Mouse (Mus musculus): ENCODE data around the gene Tmem240. TPM values are rescaled to one million over a fixed set of nuclear protein-coding genes. Genes with fewer than 3 reads are reported as not detected.
A peak's percentile ranks its signal among the peaks of the same experiment; 100 is the strongest.

The Tmem240 gene
- polyA plus RNA-seq, 1 experiment from 2014 or later = 7.5 TPM

DNA sequence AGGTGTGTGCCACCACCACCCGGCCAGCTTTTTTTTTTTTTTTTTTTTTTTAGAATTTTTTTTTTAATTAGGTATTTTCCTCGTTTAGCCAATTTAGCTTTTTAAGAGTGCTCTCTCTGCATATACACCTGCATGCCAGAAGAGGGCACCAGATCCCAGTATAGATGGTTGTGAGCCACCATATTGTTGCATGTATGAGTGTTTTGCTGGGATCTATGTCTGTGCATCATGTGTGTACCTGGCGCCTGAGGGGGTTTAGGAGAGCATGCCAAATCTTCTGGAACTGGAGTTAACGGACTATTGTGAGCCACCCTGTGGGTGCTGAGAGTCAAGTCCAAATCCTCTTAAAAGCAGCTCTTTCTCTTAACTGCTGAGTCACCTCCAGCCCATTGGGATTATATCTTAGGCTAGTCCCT is 12.9 kb upstream of the Tmem240 start:
- no peak overlapping the region for H3K9ac ChIP-seq (replicated peaks; ENCODE audit: low read length)
- no peaks in the 10 kb centered on the region for H3K4me1 ChIP-seq (ENCODE audit: control insufficient read depth, insufficient read depth, low read length)
- DNase-seq = peak; percentile 61
- H3K9me3 ChIP-seq (ENCODE audit: control insufficient read depth, low read length) = no peaks in the 10 kb centered on the region
- WGBS = 59% methylated on average over 4 of the region's 4 CpGs
- no peak overlapping the region for H3K4me3 ChIP-seq (replicated peaks; ENCODE audit: low read depth, low read length)
- H3K27me3 ChIP-seq (ENCODE audit: control insufficient read depth, insufficient read depth, low read length) = no peaks in the 10 kb centered on the region
- no peak for ATAC-seq (ENCODE audit: low FRiP score, low TSS enrichment)
- no peak overlapping the region for H3K4me2 ChIP-seq (ENCODE audit: low read length)
- H3K36me3 ChIP-seq (ENCODE audit: control insufficient read depth, insufficient read depth, low read length) = peaks cover 27% of the 10 kb centered on the region
- no peak overlapping the region for H3K27ac ChIP-seq (replicated peaks; ENCODE audit: low read depth, low read length)

DNA sequence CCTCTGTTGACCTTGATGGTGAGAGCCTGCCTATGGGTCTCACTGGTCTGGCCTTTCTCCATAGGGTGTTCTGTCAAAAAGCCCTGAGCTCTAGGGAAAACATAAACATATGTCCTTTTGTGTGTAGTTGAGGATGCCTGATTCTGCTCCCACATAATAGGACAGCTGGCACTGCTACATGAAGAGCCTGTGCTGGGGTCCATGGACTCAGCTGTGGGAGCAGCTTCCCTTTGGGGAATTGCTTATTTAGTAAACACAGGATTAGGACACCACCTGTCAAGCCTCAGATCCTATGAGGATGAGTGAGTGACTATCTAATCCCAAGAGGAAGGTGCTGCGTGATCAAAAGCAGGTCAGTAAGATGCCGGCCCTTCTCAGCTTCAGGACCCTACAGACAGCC is 6.6 kb upstream of the Tmem240 start:
- H3K27ac ChIP-seq (replicated peaks; ENCODE audit: low read depth, low read length) = 0 out of 2 replicates have a peak overlapping the region, but pooled peaks have one; percentile 32
- H3K36me3 ChIP-seq (ENCODE audit: control insufficient read depth, insufficient read depth, low read length) = peaks cover 26% of the 10 kb centered on the region; the same call in 1 of the 2 replicates
- no peak for DNase-seq
- H3K9me3 ChIP-seq (ENCODE audit: control insufficient read depth, low read length) = no peaks in the 10 kb centered on the region
- H3K4me3 ChIP-seq (replicated peaks; ENCODE audit: low read depth, low read length) = no peak overlapping the region
- H3K9ac ChIP-seq (replicated peaks; ENCODE audit: low read length) = no peak overlapping the region
- no peak for ATAC-seq (ENCODE audit: low FRiP score, low TSS enrichment)
- H3K4me1 ChIP-seq (ENCODE audit: control insufficient read depth, insufficient read depth, low read length) = no peaks in the 10 kb centered on the region
- no peaks in the 10 kb centered on the region for H3K27me3 ChIP-seq (ENCODE audit: control insufficient read depth, insufficient read depth, low read length)
- WGBS = 46% methylated on average over 2 of the region's 2 CpGs
- H3K4me2 ChIP-seq (ENCODE audit: low read length) = no peak overlapping the region

DNA sequence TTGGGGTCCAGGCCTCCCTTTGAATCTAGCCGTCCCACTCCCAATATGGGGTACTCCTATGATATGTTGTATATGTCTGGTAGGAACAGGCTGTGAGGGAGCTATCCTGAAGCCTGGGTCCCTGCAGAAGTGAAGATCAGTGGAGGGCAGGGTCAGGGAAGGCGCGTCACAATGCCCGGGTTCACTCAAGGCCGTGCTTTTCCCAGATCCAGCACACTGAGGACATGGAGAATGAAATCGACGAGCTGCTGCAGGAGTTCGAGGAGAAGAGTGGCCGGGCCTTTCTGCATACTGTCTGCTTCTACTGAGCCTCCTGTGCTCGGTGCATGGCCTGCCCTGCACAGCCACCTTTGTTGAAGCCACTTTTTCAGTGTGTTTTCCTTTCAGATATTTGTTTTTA is 1.3 kb upstream of the Tmem240 start:
- no peak overlapping the region for H3K4me3 ChIP-seq (replicated peaks; ENCODE audit: low read depth, low read length)
- H3K27ac ChIP-seq (replicated peaks; ENCODE audit: low read depth, low read length) = no peak overlapping the region
- peaks cover 31% of the 10 kb centered on the region for H3K36me3 ChIP-seq (ENCODE audit: control insufficient read depth, insufficient read depth, low read length)
- DNase-seq (no peak), ATAC-seq (ENCODE audit: low FRiP score, low TSS enrichment) (no peak)
- H3K27me3 ChIP-seq (ENCODE audit: control insufficient read depth, insufficient read depth, low read length) = no peaks in the 10 kb centered on the region
- 90% methylated on average over 10 of the region's 10 CpGs for WGBS
- H3K9ac ChIP-seq (replicated peaks; ENCODE audit: low read length) = no peak overlapping the region; the same call in 1 of the 2 replicates
- peaks cover 18% of the 10 kb centered on the region for H3K4me1 ChIP-seq (ENCODE audit: control insufficient read depth, insufficient read depth, low read length)
- no peaks in the 10 kb centered on the region for H3K9me3 ChIP-seq (ENCODE audit: control insufficient read depth, low read length)
- no peak overlapping the region; the same call in 1 of the 2 replicates for H3K4me2 ChIP-seq (ENCODE audit: low read length)

DNA sequence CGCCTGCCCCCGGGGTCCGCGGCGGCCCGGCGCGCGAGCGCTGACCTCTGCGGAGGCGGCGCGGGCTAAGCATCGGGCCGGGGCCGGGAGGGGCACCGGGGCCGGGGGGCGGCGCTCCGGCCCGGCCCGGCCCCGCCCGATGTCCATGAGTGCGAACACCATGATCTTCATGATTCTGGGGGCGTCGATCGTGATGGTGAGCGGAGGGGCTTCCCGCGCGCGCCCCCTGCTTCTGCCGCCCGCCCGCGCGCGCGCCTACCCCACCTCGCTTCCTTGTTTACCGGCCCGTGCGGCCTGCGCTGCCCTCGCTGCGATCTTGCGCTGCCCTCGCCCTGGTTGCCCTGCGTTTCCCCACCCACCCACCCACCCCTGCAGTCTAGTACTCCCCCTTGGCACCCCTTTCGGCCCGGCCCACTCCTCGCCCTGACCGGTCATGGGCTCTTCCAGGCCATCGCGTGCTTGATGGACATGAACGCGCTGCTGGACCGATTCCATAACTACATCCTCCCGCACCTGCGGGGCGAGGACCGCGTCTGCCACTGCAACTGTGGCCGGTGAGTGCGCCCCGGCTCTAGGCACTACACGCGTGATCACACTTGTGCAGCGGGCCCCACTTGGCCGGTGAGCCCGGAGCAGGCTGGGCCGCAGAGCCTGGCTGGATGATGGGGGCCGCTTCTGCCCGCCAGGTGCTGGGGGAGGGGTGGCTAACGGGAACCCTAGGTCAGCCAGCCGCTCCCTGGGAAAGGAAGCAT is 527 bp downstream of the Tmem240 start:
- Histone ChIP-seq H3K9ac (replicated peaks; ENCODE audit: low read length) (peak overlapping the region; percentile 91), H3K4me2 (ENCODE audit: low read length) (peak overlapping the region; percentile 91), H3K27me3 (ENCODE audit: control insufficient read depth, insufficient read depth, low read length) (no peaks in the 10 kb centered on the region), H3K36me3 (ENCODE audit: control insufficient read depth, insufficient read depth, low read length) (peaks cover 47% of the 10 kb centered on the region), H3K4me1 (ENCODE audit: control insufficient read depth, insufficient read depth, low read length) (peaks cover 18% of the 10 kb centered on the region), H3K4me3 (replicated peaks; ENCODE audit: low read depth, low read length) (peak overlapping the region; percentile 75), H3K27ac (replicated peaks; ENCODE audit: low read depth, low read length) (peak overlapping the region; percentile 97), H3K9me3 (ENCODE audit: control insufficient read depth, low read length) (no peaks in the 10 kb centered on the region)
- peak; percentile 76 for DNase-seq
- peak; percentile 78 for ATAC-seq (ENCODE audit: low FRiP score, low TSS enrichment)
- WGBS = 2% methylated on average over 60 of the region's 79 CpGs

DNA sequence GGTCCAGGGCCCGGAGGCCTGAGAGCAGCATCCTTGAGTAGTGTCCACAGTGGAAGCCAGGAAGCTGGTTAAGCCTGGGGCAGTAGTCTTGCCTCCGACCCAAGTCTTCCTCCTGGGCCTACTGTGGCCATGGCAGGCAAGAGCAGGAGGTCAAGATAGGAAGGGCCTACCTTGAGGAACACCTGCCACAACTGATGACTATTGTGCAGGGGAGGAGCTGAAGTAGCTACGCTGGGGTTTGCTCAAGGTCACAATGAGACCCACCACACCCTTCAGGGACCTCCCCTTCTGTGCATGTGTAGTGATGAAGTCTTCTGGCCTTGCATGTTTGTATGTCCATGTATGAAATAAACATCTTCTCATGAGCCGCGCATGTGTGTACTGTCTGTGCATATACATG is 1.2 kb downstream of the Tmem240 start:
- H3K4me3 ChIP-seq (replicated peaks; ENCODE audit: low read depth, low read length) = peak overlapping the region; percentile 75
- peak overlapping the region; percentile 97 for H3K27ac ChIP-seq (replicated peaks; ENCODE audit: low read depth, low read length)
- DNase-seq (peak; percentile 6), ATAC-seq (ENCODE audit: low FRiP score, low TSS enrichment) (no peak)
- peaks cover 54% of the 10 kb centered on the region for H3K36me3 ChIP-seq (ENCODE audit: control insufficient read depth, insufficient read depth, low read length)
- no peaks in the 10 kb centered on the region for H3K27me3 ChIP-seq (ENCODE audit: control insufficient read depth, insufficient read depth, low read length)
- peak overlapping the region; percentile 91 for H3K4me2 ChIP-seq (ENCODE audit: low read length)
- H3K4me1 ChIP-seq (ENCODE audit: control insufficient read depth, insufficient read depth, low read length) = peaks cover 18% of the 10 kb centered on the region
- H3K9me3 ChIP-seq (ENCODE audit: control insufficient read depth, low read length) = no peaks in the 10 kb centered on the region
- H3K9ac ChIP-seq (replicated peaks; ENCODE audit: low read length) = peak overlapping the region; percentile 91
- 68% methylated on average over 5 of the region's 5 CpGs for WGBS

DNA sequence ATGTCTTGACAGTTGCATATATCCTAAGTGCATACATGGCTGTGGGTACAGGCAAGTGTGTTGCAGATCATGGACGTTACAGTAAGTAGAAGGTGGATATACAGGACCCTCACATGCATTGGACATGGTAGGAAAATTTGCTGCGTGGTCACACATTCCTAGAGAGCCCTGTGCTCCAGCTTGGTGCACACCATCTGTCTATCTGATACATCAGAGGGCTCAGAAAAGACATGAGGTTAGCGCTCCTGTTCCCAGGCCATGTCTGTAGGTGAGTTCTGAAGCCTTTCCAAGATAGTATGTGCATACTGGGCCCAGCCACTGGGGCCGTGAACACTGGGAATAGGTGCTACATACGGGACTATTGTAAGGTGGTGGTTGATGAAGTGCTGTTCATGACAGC is 1.8 kb downstream of the Tmem240 start:
- Histone ChIP-seq H3K4me2 (ENCODE audit: low read length) (peak overlapping the region; percentile 91), H3K9me3 (ENCODE audit: control insufficient read depth, low read length) (no peaks in the 10 kb centered on the region), H3K4me1 (ENCODE audit: control insufficient read depth, insufficient read depth, low read length) (peaks cover 18% of the 10 kb centered on the region), H3K4me3 (replicated peaks; ENCODE audit: low read depth, low read length) (0 out of 2 replicates have a peak overlapping the region, but pooled peaks have one; percentile 75), H3K36me3 (ENCODE audit: control insufficient read depth, insufficient read depth, low read length) (peaks cover 56% of the 10 kb centered on the region), H3K9ac (replicated peaks; ENCODE audit: low read length) (no peak overlapping the region), H3K27me3 (ENCODE audit: control insufficient read depth, insufficient read depth, low read length) (no peaks in the 10 kb centered on the region), H3K27ac (replicated peaks; ENCODE audit: low read depth, low read length) (no peak overlapping the region)
- 92% methylated on average over 5 of the region's 5 CpGs for WGBS
- DNase-seq = no peak
- no peak for ATAC-seq (ENCODE audit: low FRiP score, low TSS enrichment)

DNA sequence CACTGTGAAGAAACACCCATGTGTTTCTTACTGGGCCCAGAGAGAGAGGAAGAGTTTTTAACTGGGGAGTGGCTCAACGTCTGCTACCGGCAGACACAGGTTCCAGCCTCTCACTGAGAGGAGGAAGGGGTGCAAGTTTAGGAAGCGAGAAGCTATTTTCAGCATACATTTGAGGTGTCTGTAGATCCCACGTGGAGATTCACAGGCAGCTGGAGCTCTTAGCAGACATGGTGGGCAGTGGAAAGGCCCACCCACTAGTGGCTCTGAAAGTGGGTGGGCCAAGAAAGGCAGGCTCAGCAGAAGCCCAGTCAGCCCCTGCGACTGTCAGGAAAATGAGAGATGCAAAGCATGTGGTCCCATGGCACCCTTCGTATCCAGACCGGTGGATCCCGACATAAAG is 3.7 kb downstream of the Tmem240 start:
- DNase-seq = no peak
- 74% methylated on average over 8 of the region's 8 CpGs for WGBS
- no peak overlapping the region for H3K9ac ChIP-seq (replicated peaks; ENCODE audit: low read length)
- no peak for ATAC-seq (ENCODE audit: low FRiP score, low TSS enrichment)
- H3K4me3 ChIP-seq (replicated peaks; ENCODE audit: low read depth, low read length) = no peak overlapping the region
- H3K4me2 ChIP-seq (ENCODE audit: low read length) = no peak overlapping the region
- peaks cover 65% of the 10 kb centered on the region for H3K36me3 ChIP-seq (ENCODE audit: control insufficient read depth, insufficient read depth, low read length)
- no peak overlapping the region for H3K27ac ChIP-seq (replicated peaks; ENCODE audit: low read depth, low read length)
- no peaks in the 10 kb centered on the region for H3K9me3 ChIP-seq (ENCODE audit: control insufficient read depth, low read length)
- peaks cover 18% of the 10 kb centered on the region for H3K4me1 ChIP-seq (ENCODE audit: control insufficient read depth, insufficient read depth, low read length)
- H3K27me3 ChIP-seq (ENCODE audit: control insufficient read depth, insufficient read depth, low read length) = no peaks in the 10 kb centered on the region

DNA sequence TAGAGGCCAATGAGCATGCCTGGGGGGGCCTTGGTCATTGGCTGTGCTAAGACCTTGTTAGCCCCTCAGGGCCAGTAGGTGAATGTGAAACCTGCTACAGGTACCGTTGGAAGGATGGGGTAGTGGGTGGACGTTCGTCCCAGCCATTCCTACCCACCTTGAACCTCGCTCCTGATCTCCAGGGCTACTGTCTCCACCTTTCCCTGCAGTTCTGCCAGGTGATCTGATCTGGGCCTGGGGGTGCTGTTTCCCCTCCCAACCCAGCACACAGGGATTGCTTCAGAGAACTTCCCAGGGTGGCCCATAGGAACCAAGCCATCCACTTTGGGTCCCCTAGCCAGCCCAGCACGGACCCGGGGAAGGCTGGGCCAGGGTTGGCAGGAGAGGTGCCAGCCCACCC is 4.6 kb downstream of the Tmem240 start:
- Histone ChIP-seq H3K4me3 (replicated peaks; ENCODE audit: low read depth, low read length) (no peak overlapping the region), H3K4me2 (ENCODE audit: low read length) (no peak overlapping the region), H3K36me3 (ENCODE audit: control insufficient read depth, insufficient read depth, low read length) (peaks cover 71% of the 10 kb centered on the region), H3K4me1 (ENCODE audit: control insufficient read depth, insufficient read depth, low read length) (peaks cover 12% of the 10 kb centered on the region), H3K27ac (replicated peaks; ENCODE audit: low read depth, low read length) (no peak overlapping the region), H3K27me3 (ENCODE audit: control insufficient read depth, insufficient read depth, low read length) (no peaks in the 10 kb centered on the region), H3K9me3 (ENCODE audit: control insufficient read depth, low read length) (no peaks in the 10 kb centered on the region), H3K9ac (replicated peaks; ENCODE audit: low read length) (no peak overlapping the region)
- WGBS = 77% methylated on average over 6 of the region's 6 CpGs
- DNase-seq (no peak), ATAC-seq (ENCODE audit: low FRiP score, low TSS enrichment) (no peak)

Data from midbrain, embryonic 14.5 days (tissue).